ENCODE assay signal across 20 mouse cellular contexts in genomic region chr7:137075301-137075700, GRCm38 (mm10).
"Had no signal": no experiment of that assay in that cellular context is flagged by ENCODE, and none has a peak within 500 bp of the region (broad histone marks: within the 10 kb centered on the region; RNA-seq: fewer than 3 reads in every experiment).

No protein-coding gene starts in this region.

- H3K4me1 ChIP-seq: midbrain, embryonic 12.5 days; midbrain, embryonic 15.5 days had no signal

- DNase-seq: kidney, postnatal 10 days; kidney, postnatal 4 days; liver, postnatal 0 days; lung, embryonic 14.5 days; right cerebral cortex, adult 18-20 months; right cerebral cortex, postnatal 14 days; right cerebral cortex, postnatal 4 days; thymus, adult 2 months; thymus, postnatal 14 days; thymus, postnatal 4 days had no signal

- H3K27ac ChIP-seq: kidney, embryonic 15.5 days; limb, embryonic 10.5 days; limb, embryonic 13.5 days; liver, embryonic 14.5 days; macrophage; midbrain, embryonic 12.5 days; midbrain, embryonic 15.5 days; neural tube, embryonic 12.5 days; neural tube, embryonic 15.5 days; stomach, postnatal 0 days had no signal

- H3K4me3 ChIP-seq: kidney, embryonic 15.5 days; limb, embryonic 10.5 days; limb, embryonic 13.5 days; midbrain, embryonic 12.5 days; midbrain, embryonic 15.5 days; neural tube, embryonic 12.5 days; neural tube, embryonic 15.5 days had no signal

- H3K36me3 ChIP-seq: kidney, embryonic 15.5 days; limb, embryonic 10.5 days; limb, embryonic 13.5 days; midbrain, embryonic 12.5 days; midbrain, embryonic 15.5 days; neural tube, embryonic 12.5 days; neural tube, embryonic 15.5 days had no signal

- H3K27me3 ChIP-seq: kidney, embryonic 15.5 days; midbrain, embryonic 12.5 days; midbrain, embryonic 15.5 days; neural tube, embryonic 12.5 days had no signal
